Mouse (Mus musculus) heart, adult 18-20 months (tissue): ENCODE data around the gene Pxk. TPM values are rescaled to one million over a fixed set of nuclear protein-coding genes. Genes with fewer than 3 reads are reported as not detected.

Experiments used
- DNase-seq, 2 experiments: peaks; one replicate each; pipeline ENCODE4 v3.0.0; 2021 to 2022; ENCODE audit warnings: mixed read lengths in 1 of 2
- total RNA-seq, 2 experiments: library from RNA; stranded (reverse); gene quantifications; 2 replicates each; pipeline ENCODE4 v1.2.3; 2021

The Pxk gene
- total RNA-seq, 2 experiments from 2014 or later = 22.0 to 25.2 TPM

- DNase-seq = peak in 1 of 2 experiments; percentile 18
These were observed 102.8 kb downstream of the Pxk start for GRCm38 (mm10) chr14:8200769-8201168.

- no peak for DNase-seq
These were observed 103.7 kb downstream of the Pxk start for GRCm38 (mm10) chr14:8201715-8202114.

GRCm38 (mm10) chr14:8206179-8206910 lies 108.3 kb downstream of the Pxk start:
- no peak for DNase-seq

- DNase-seq = no peak
These were observed 109.1 kb downstream of the Pxk start for GRCm38 (mm10) chr14:8207105-8207504.

- no peak for DNase-seq
These were observed 109.5 kb downstream of the Pxk start for GRCm38 (mm10) chr14:8207543-8207942.

- DNase-seq = no peak
These were observed 110.9 kb downstream of the Pxk start for GRCm38 (mm10) chr14:8208876-8209275.

- no peak for DNase-seq
These were observed 111.9 kb downstream of the Pxk start for GRCm38 (mm10) chr14:8209896-8210295.

GRCm38 (mm10) chr14:8212996-8213395 lies 115.0 kb downstream of the Pxk start:
- no peak for DNase-seq

- DNase-seq = peak; percentile 99
These were observed 115.8 kb downstream of the Pxk start, which contains the start of gene Kctd6 for GRCm38 (mm10) chr14:8213803-8214224. TSS of gene Kctd6 (plus strand) at chr14:8214140.

Other genes starting within 250 kb of the Pxk start
- gene Gm45521, start 140.9 kb upstream of the Pxk start, total RNA-seq = not detected
- under 1 TPM; 0.15 to 0.95 TPM for gene Dnase1l3, start 103.6 kb upstream of the Pxk start, total RNA-seq
- gene Abhd6, start 95.3 kb upstream of the Pxk start, total RNA-seq = 10 to 100 TPM; 11.0 TPM
- gene Rpp14, start 17.8 kb upstream of the Pxk start, total RNA-seq = 10 to 100 TPM; 28.0 to 30.3 TPM
- gene Pdhb, start 74.8 kb downstream of the Pxk start, total RNA-seq = 100 to 1,000 TPM; 840 to 892 TPM
- 1 to 10 TPM; 8.4 to 9.0 TPM for gene Kctd6, start 115.9 kb downstream of the Pxk start, total RNA-seq
- gene Acox2, start 161.1 kb downstream of the Pxk start, total RNA-seq = under 1 TPM; 0.35 to 0.72 TPM
- gene Fam107a, start 219.8 kb downstream of the Pxk start, total RNA-seq = 10 to 100 TPM; 12.1 to 24.4 TPM